Mouse (Mus musculus) heart, adult 11 months (tissue): Measurements from ENCODE around the gene Lefty1.
"Not testable (repeated sequence)": the region's sequence is repeated elsewhere in the genome, so short reads cannot be mapped to it uniquely, and the experiment has no call there.

Source experiments
- DNase-seq: peaks from one replicate; pipeline ENCODE4 v3.0.0; 2022

The Lefty1 gene

DNA sequence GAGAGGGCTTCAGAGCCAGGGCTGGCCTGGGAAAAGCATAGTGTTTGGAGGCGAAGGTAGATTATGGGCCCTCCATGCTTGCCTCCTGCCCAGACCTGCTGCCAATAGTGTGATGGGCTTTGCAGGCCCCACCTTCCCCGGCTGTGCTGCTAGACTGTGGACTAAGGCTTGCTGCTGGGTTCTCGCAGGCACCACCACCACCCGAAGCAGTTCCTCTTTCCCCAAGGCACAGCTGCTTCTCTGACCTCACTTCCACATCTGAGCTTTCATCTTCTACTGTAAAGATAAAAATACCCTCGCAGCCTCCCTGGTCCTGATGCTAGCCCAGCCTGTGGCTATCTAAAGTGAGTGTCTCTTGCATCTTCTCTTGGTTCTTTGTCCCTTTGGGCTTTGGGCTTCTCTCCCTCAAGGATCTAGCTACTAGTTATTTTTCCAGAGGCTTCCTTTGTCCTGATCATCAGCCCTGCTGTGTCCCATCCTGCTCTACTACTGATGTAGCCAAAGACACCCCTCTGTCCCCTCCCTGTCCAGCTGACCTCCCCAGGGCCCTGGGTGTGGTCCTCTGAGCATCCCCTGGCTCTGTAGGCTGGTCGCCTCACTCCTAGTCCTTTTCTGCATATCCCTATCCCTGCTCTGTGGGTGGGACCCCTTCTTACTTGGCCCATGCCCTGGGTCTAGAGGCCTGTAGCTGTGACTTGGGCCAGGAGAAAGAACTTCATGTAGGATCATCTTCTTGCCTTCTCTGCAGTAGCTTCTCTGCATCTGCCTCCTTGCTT, 12.4 kb upstream of the Lefty1 start:
- DNase-seq: peak; percentile 95

DNA sequence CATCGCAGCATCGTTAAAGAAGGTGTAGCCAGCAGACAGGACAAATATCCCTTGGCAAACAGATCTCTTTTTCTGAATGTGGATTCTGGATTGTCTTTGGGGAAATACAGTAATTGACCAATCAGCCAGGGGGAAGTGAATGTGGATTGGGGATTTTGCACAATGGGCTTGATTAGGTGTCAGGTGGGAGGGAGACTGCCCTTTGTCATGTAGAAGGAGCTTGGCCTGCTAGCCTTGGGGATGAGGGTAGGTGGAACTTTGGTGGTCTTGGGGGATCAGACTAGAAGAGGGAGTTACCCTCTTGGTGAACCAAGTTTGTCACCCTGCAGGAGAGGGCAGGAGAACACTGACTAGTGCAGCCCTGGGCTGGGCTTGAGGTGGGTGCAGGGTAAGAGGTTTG, 10.1 kb upstream of the Lefty1 start:
- peak; percentile 66 for DNase-seq

DNA sequence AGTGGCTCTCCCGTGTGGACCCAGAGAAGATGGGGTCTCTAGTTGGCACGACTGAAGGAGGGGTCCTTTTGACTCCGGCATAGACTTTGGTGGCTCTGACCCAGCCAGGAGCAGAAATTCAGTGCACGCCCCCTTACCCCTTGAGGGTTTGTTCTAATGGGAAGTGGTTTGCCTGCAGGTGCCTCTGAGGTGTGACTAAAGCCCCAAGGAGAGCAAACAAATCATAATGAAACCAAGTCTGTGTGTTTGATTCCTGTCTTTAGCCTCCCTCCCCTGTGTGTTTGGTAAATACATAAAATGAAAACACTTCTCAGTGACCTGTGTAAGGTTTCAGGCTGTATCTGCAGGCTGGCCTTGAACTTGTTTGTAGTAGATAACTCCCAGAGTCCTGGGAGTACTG, 8.5 kb upstream of the Lefty1 start:
- no peak for DNase-seq

DNA sequence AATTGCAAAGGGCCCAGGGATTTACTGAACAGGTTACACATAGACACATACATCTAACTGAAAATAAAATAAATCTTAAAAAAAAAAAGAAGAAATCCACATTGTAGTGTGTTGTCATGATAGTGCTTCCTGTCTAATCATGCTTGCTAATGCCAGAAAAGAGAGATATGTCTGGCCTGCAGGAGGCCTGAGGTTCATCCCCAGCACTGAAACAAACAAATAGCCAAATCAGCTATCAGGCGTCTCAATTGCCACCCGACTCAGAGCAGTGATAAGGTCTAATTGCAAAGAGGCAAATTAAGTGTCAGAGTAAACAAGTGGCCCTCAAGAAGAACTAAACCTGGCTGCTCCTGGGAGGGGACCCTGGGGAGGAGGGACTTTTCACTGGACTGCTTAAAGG, 5.2 kb upstream of the Lefty1 start:
- no peak for DNase-seq

DNA sequence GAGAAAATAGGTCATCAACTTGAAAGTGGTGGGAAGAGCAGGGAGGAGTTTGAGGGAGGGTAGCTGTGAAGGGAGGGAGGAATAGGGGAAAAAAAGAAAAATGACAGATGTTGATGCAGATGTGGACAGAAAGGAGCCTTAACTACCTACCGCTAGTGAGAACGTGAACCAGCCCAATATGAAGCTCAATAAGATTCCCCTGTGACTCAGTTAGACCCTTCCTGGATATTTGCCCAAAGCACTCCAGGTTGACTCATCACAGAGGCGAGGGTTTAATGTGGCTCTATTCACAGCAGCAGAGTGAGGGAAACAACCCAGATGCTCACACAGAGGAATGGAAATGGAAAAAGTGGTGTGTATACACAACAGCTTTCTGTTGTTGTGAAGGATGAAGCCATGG, 3.7 kb upstream of the Lefty1 start:
- DNase-seq: no peak

DNA sequence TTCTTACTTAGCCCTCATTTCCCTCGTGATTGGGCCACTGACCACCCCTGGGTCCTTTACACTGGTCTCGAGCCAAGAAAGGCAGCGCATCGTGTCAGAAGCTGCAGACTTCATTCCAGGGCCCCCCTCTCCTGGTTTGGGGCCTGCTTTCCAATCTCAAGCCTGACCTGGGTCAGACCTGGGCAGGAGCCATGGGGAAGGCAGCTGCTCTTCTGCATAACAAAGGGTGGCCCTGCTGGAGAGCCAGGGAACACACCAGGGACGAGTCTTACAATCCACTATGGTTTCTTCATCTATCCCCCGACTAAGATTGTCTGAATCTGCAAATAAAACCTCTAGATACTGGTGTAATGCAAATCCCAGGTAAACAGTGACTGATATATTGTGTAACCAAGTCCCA, 1.2 kb upstream of the Lefty1 start:
- no peak for DNase-seq

DNA sequence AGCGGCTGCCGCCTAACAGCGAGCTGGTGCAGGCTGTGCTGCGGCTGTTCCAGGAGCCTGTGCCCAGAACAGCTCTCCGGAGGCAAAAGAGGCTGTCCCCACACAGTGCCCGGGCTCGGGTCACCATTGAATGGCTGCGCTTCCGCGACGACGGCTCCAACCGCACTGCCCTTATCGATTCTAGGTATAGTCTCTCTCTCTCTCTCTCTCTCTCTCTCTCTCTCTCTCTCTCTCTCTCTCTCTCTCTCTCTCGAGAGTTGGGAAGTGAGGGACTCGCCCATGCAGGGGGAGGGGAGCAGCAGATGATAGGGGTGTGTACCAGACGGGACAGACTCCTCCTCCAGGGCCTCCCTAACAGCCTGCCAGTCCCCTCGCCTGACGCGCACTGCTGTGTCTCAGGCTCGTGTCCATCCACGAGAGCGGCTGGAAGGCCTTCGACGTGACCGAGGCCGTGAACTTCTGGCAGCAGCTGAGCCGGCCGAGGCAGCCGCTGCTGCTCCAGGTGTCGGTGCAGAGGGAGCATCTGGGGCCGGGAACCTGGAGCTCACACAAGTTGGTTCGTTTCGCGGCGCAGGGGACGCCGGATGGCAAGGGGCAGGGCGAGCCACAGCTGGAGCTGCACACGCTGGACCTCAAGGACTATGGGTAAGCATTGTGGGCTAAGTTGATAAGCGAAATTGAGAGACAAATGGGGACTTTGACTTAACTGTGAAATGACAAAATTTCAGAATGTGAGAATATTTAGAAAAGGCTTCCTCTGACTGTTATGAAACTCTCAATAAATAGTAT, 2.0 kb downstream of the Lefty1 start:
- peak; percentile 98 for DNase-seq

DNA sequence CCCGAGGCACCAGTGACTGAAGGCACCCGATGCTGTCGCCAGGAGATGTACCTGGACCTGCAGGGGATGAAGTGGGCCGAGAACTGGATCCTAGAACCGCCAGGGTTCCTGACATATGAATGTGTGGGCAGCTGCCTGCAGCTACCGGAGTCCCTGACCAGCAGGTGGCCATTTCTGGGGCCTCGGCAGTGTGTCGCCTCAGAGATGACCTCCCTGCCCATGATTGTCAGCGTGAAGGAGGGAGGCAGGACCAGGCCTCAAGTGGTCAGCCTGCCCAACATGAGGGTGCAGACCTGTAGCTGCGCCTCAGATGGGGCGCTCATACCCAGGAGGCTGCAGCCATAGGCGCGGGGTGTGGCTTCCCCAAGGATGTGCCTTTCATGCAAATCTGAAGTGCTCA, 2.8 kb downstream of the Lefty1 start:
- DNase-seq: peak; percentile 90

DNA sequence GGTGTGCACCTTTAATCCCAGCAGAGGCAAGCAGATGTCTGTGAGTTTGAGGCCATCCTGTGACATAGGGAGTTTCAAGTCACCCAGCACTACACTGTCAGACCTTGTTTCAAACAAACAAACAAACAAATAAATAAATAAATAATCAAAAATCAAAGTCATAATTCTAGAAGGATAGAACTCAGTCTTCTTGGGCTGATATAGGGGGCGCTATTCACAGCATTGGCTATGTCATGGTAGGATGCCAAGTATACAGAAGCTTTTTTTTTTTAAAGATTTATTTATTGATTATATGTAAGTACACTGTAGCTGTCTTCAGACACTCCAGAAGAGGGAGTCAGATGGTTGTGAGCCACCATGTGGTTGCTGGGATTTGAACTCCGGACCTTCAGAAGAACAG, 4.0 kb downstream of the Lefty1 start:
- not testable (repeated sequence) for DNase-seq

DNA sequence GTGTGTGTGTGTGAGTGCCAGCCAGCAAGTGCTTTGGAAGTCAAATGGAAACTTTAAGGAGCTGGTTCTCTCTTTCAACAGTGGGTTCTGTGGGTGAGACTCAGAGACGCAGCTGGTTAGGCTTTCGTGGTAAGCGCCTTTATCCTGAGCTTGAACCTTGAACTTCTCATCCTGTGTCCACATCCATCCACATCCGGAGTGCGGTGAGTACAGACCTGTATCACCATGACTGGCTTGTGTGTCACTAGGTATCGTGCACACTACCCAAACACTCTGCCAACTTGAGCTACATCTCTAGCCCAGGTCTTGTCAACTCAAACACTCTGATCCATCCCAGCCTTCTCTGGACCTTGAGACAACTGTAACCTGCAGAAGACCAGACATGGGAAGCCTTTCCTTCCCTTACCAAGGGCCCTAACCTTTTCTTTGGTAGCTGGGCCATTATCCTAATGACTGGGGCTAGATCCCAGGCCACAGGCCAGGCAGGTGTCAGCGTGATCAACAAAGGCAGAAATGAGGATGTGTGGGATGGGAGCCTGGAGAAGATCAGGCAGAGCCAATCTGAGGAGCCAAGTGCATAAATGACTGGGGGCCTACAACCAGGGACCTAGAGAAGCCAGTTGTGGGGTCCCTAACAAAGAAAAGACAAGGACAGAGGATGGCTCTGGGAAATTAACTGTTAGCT, 6.1 kb downstream of the Lefty1 start:
- peak; percentile 92 for DNase-seq

DNA sequence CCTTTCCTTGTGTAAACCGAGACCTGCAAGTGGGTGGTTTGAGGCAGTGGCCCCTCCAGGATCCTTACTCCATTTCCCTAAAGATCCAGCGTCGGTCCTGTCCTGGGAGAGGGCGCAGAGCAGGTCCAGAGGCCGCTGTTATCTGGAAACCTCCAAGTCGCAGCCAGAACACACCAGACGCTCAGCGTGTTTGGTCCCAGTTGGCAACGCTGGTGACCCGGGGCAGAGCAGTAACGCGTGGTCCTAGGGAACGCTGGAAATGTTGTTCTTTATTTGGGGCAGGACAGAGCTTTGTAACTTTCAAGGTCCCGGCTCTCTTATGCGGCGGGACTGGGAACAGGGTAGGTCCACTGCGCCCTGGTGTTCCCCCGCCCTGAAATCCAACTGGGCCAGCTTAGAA, 6.9 kb downstream of the Lefty1 start:
- DNase-seq: no peak

DNA sequence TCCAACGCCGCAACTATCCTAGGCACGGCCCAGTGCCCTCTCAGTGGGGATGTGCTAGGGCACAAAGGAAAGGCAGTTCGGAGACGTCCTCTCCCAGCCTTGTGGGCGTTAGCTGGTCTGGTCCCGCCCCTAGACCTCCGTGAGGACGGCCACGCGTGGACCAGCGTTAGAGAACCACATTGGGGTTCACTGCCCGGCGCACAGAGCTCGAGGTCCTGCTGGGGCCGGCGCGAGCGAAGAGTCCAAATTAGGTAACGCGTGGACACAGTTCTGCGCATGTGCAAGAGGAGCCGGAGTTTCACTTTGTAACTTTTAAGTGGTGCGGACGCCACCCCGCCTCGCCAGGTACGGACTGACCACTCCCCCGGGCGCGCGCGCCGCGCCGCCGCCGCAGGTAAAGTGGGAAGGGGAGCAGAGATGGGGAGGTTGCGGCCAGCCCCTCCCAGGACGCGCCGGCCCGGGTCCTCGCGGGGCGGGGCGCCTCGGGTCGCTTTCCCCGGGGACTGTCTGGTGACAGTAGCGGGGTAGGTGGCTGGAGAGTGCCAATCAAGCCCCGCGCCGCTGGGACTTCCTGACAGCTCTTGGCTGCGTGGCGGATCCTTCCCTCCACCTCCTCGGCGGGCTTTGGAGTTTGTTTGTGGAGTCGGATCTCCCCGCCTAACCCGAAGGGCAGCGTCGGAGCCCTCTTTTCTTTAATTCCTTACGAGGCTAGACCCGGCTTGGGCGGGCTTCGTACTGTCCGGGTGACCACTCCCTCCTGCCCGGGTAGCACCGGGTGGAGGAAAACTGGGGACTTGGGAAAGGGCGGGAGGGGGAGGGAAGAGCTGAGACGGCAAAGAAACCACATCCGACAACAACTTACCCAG, 7.6 kb downstream of the Lefty1 start, which contains the start of gene Tmem63a:
Tmem63a (plus strand) TSS at position 179 of the 866 bp plus-strand sequence.
- peak; percentile 99 for DNase-seq

DNA sequence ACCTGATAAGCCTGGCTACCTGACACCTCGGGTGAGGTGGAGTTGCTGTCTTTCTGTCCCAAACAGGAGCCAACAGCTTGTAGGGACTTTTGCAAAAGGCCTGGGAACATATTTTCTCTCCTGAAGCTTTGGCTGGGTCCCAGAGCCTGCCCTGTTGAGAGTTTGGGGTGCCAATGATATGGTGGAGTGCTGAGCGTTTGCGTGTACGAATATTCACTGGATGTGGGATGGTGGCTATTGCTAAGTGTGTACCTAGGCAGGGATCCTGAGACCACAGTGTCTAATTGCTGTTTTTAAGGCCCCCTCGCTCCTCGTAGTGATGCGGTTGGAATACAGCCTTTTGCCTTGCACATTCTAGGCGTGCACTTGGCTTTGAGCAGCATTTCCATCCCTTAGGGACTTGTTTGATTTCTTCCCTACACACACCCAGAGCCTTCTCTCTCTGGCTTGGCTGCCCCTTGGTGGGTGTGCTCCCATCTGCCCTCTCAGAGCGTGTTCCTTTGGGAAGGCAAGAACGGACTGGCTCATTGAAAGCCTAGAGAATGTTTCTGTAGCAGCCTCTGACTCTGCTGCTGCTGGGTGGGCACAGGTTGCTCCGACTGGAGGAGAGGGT, 8.3 kb downstream of the Lefty1 start:
- DNase-seq: peak; percentile 95

DNA sequence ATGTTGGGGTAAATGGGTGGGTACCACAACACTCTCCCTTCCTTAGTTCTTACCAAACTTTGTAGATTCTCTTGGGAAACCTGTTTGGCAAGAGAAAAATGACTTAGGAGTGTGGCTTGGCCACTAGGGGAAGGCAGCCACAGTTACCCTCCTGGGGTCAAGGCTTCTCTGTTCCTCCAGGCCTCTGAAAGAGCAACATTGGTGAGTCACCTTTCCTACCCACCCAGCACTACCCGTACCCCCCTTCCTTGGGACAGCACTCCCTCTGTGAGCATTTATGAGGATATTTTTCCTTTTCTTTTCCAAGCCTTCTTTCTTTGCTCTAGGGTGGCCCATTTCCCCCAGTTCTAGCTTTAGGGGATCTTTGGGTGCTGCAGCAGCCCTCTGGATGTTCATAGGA, 9.1 kb downstream of the Lefty1 start:
- DNase-seq: peak; percentile 87

DNA sequence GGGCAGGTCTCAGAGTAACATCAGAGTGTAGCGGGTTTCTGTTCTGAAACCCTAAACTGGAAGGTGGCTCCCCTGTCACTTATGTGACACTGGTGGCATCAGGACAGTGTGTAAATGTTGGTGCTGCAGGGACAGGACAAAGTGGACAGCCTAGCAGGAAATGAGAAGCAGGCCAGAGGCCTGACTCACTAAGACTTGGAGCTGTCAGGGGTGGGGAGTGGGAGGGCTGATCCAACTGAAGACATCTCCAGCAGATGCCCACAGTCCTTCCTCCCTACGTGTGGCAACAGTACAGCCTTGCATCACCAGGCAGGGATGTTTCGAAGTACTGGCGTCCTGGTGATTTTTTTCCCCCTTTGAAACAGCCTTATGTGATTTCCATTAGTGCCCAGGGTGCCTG, 9.7 kb downstream of the Lefty1 start:
- peak; percentile 94 for DNase-seq

DNA sequence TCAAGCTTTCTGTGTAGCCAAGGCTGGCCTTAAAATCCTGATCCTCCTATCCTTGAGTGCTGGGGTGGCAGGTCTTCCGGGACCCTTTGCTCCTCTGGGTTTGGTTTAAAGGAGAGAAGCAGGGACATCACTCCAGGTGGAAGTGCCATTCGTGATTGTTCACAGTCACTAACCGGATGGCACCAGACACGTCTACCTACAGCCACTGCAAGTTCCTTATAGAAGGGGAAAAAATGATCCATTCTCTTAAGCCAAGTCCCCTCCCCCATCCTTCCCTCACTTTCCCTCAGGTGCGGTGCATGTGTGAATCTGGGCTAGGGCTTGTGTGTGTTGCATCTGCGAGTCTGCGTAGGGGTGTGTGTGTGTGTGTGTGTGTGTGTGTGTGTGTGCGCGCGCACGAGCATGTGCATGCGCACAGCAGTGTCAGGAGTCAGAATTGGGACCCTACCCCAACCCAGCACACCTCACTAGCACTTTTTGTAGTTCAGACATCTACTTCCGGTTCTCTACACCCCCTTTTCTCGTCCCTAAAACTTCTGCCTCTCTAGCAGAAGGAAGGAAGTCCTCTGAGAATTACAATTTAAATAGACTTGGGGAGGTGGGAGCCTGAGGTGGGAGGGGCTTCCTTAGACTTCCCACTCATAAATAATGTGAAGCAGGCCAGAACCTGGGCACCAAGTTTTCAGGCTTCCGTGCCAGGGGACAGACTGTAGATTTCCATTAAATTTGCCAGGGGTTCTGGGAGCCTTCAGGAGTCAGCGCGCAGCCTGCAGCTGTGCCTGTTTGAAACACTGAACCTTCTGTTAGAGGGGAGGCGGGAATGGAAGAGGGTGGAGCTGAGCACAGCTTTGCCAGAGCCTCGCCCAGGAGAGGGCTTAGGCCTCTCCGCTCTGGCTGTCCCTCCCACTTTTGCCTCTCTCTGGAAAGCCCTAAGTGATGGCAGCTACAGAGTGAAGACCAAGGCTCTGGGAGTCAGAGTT, 10.5 kb downstream of the Lefty1 start:
- DNase-seq: peak; percentile 98

DNA sequence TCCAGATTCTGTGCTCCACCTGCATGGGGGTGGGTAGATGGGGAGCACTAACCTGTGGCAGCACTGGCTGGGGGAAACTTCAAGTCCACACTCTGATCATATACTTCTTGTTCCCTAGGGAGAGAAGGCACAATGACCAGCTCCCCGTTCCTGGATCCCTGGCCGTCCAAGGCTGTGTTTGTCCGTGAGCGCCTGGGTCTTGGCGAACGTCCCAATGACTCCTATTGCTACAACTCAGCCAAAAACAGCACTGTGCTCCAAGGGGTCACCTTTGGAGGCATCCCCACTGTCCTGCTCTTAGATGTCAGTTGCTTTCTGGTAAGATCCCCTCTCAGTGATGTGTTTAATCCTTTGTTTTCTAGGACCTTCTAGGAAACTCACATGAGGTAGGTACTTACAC, 11.6 kb downstream of the Lefty1 start:
- DNase-seq: peak; percentile 91

DNA sequence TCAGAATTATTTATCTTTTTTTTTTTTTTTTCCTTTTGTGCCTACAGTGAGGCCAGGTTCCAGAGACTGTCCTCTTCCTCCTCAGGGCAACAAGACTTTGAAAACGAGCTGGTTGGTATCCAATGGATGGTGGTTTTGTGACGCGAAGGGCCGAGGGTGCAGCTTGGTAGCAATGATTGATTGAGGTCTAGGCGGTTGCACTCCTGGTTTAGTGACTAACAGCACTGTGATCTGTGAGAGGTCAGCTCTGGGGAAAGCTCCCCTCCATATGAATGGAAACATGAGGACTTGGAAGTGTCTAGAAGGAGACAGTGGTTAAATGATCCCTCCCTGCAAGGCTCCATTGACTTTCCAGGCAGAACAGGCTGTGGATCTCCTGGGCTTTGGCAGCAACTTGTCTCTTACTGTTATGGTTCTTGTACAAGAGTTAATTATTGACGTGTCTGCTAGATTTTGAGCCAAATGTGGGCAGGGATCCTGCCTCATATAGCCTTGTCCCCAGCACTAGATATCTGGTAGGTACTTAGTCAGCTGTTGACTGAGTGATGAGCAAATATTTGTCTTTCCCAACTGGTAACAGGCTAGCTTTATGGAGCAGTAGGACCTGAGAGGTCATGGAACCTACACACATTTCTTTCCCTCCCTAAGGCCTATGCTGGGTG, 17.4 kb downstream of the Lefty1 start:
- DNase-seq: peak; percentile 72

DNA sequence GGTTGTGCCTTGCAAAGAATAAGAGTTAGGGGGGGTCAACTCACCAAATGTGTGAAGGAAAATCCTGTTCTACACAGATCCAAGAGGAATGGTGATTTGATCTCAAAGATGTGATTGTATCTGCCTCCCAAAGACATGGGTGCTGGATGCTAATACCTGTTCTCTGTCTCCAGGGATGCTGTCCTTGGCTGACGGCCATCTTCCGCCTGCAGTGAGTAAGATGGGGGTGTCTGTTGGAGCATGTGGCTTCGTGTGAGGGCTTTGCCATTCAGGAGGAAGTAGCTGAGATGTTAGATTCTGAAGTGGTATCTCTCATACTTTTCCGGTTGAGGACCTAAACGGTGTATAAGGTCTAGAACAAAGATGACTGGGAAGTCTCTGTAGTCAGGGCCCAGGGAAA, 18.0 kb downstream of the Lefty1 start:
- peak; percentile 77 for DNase-seq

DNA sequence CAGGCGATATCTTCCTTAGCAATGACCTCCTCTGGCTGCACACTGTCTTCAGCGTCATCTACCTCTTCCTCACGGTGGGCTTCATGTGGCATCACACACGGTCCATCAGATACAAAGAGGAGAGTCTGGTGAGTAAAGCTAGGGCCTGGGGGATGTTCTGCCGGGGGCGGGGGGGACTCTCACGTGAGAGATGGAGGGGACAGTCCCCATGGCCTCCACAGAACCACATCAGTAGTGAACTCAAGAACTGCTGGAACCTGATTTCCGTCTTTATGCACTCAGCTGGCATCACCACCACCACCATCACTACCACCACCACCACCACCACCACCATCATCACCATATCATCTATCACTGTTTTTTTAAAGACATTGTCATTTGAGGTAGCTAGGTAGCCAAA, 21.6 kb downstream of the Lefty1 start:
- no peak for DNase-seq
